Mouse (Mus musculus) spleen, embryonic (tissue): ENCODE results near the gene Plxnb1.

Experiments used
- CTCF ChIA-PET: fragments of 350-600 bp; sonication (Branson Sonifier 250); formaldehyde crosslinking; loops from one replicate; lab custom pipeline; 2022; lab: Charles Lee

The Plxnb1 gene

DNA sequence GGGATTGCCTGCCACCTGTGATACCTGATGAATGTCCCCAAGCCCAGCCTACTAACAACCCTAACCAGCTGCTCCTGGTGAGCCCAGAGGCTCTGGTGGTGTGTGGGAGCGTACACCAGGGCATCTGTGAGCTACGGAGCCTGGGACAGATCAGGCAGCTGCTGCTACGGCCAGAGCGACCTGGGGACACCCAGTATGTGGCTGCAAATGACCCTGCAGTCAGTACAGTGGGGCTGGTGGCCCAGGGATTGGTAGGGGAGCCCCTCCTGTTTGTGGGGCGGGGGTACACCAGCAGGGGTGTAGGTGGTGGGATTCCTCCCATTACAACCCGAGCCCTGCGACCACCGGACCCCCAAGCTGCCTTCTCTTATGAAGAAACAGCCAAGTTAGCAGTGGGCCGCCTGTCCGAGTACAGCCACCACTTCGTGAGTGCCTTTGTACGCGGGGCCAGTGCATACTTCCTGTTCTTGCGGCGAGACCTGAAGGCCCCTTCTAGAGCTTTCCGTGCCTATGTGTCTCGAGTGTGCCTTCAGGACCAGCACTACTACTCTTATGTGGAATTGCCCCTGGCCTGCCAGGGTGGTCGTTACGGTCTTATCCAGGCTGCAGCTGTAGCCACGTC, 5.2 kb downstream of the Plxnb1 start:
- CTCF ChIA-PET: no interaction called here

DNA sequence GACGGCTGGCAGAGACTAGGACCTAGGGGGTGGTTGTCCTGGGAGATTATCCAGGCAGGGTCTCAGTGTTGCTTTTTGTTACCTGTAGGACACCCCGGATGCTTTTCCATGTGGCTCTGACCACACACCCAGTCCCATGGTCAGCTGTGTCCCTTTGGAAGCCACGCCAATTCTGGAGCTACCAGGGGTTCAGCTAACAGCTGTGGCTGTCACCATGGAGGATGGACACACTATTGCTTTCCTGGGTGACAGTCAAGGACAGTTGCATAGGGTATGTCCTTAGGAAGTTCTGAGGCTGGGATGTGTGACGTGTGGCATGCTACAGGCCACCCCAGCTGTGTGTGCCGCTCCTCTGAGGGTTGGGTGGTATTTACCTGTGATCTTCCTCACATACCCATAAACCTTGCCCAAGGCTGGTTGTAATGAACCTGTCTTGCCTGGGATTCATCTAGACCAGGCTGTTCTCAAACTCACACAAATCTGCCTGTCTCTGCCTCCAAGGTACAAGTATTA, 6.8 kb downstream of the Plxnb1 start:
- CTCF ChIA-PET: no interaction called here

- CTCF ChIA-PET: no interaction called here
These were observed 7.4 kb downstream of the Plxnb1 start for GRCm38 (mm10) chr9:109102541-109102940.

DNA sequence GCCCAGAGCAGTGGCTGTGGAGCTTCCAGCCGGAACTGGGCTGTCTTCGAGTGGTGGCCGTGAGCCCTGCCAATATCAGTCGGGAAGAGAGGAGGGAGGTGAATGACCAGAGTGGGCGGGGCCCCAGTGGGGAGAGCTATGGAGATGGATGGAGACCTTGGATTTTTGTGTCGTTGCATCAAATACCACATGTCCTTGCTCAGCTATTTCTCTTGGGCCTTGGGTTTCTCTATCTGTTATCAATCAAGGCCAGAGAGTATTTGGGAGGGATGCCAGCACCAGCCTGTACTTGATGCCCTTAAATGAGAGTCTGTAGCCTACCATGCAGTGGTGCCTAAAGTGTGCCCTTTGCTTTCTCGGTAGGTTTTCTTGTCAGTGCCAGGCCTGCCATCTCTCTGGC, 8.1 kb downstream of the Plxnb1 start:
- CTCF ChIA-PET: interaction anchor here (0.5 kb wide), 1 partner anchor 560 kb away, joined by 4 read pairs; no protein-coding TSS in a partner anchor

- CTCF ChIA-PET: no interaction called here
These were observed 8.9 kb downstream of the Plxnb1 start for GRCm38 (mm10) chr9:109104083-109104482.

DNA sequence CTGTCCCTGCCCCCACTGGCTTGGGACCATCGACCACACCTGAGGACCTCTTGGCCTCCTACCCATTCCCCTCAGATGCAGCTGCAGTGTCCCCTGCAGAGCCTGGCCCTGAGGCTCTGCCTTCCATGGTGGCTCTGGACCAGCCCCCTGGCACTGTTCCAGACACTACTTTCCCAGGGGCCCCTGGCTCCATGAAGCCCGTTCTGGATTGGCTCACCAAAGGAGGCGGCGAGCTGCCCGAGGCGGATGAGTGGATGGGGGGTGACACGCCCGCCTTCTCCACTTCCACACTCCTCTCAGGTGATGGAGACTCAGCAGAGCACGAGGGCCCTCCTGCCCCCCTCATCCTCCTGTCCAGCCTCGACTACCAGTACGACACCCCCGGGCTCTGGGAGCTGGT, 9.8 kb downstream of the Plxnb1 start:
- CTCF ChIA-PET: no interaction called here

- CTCF ChIA-PET: no interaction called here
These were observed 10.5 kb downstream of the Plxnb1 start for GRCm38 (mm10) chr9:109105648-109106047.

- CTCF ChIA-PET: no interaction called here
These were observed 12.2 kb downstream of the Plxnb1 start for GRCm38 (mm10) chr9:109107341-109107740.

DNA sequence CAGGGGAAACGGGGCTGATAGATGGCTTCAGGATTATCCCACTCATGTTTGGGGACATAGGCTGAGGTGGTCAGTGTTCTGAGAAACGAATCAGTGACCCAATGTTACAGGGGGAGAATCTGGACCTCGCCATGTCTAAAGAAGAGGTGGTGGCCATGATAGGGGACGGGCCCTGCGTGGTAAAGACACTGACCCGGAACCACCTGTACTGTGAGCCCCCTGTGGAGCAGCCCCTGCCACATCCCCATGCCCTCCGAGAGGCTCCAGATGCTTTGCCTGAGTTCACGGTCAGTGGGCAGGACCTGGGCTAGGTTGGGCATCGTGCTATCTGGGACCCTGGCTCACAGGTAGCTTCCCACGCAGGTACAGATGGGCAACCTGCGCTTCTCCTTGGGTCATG, 15.1 kb downstream of the Plxnb1 start:
- CTCF ChIA-PET: no interaction called here

DNA sequence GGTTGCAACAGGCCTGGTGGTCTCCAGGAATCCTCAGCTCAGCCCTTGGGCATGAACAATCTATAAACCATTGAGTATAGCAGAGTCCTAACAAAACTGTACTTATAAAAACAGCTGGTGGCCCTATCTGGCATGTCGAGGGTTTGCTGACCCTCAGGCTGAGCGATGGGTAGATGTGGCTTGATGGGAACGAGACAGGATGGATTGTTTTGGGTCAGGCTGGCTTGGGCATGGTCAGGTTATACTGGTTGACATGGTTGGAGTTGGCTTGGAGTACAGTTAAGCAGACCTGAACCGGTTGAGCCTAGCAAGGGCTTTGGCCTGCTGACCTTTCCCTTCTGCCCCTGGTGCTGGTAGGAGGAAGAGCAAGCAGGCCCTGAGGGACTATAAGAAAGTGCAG, 15.9 kb downstream of the Plxnb1 start:
- CTCF ChIA-PET: no interaction called here

- CTCF ChIA-PET: no interaction called here
These were observed 16.4 kb downstream of the Plxnb1 start for GRCm38 (mm10) chr9:109111591-109111990.

DNA sequence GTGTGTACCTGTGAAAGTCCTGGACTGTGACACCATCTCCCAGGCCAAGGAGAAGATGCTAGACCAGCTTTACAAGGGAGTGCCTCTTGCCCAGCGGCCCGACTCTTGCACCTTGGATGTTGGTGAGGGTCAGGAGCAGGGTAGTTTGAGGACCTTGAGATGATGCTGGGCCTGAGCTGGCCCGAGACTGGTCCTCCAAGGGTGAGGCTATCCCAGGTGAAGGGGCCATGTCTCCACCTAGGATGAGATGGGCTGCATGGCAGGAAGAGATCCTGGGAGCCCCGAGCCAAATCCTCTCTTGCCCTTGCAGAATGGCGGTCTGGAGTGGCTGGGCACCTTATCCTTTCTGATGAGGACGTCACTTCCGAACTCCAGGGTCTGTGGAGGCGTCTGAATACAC, 18.1 kb downstream of the Plxnb1 start:
- CTCF ChIA-PET: no interaction called here

- CTCF ChIA-PET: no interaction called here
These were observed 19.1 kb downstream of the Plxnb1 start for GRCm38 (mm10) chr9:109114276-109114675.

- CTCF ChIA-PET: no interaction called here
These were observed 19.7 kb downstream of the Plxnb1 start for GRCm38 (mm10) chr9:109114871-109115270.

- CTCF ChIA-PET: no interaction called here
These were observed 21.0 kb downstream of the Plxnb1 start for GRCm38 (mm10) chr9:109116205-109116604.

GRCm38 (mm10) chr9:109118106-109118505, 22.9 kb downstream of the Plxnb1 start:
- CTCF ChIA-PET: no interaction called here

DNA sequence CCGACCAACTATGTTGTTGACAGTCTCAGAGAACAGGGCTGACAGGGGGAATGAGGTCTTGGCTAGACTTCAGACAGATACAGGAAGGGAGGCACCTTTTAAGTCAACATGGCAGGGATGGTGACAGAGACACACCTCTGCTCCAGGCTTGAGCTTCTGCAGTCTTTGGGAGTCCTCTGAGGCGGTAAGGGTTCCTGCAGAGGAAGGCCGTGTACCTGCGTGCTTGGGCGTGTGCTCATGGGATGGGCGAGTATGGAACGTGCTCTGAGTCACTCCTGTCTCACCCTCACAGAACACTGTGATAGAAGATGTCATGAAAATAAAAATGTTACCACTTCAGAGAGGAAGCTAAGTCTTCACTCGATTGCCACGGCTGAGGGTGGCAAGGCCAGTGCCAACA, 24.4 kb downstream of the Plxnb1 start:
- CTCF ChIA-PET: interaction anchor here (0.7 kb wide), 1 partner anchor 188 kb away, joined by 4 read pairs; no protein-coding TSS in a partner anchor

- CTCF ChIA-PET: interaction anchor here (0.7 kb wide), 1 partner anchor 20 kb away, joined by 3 read pairs; no protein-coding TSS in a partner anchor
These were observed 25.8 kb downstream of the Plxnb1 start for GRCm38 (mm10) chr9:109120956-109121355.

DNA sequence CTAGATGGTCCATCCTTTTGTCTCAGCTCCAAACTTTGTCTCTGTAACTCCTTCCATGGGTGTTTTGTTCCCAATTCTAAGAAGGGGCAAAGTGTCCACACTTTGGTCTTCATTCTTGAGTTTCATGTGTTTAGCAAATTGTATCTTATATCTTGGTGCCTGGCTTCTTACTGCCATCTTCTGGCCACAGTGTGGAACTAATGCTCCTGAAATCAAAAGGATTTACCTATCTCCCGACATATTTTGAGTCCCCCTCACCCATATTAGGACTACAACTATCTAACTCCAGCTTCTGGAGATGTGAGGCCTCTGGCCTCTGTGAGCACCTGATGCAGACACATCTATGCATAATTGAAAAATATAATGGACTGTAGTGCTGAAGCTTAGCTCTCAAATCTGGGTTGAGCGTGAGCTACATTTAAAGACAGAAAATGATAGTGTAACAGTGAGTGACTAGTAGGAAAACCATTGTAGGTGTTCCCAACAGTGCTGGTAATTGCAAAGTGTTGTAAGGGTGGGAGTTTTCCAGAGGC, 27.4 kb downstream of the Plxnb1 start:
- CTCF ChIA-PET: interaction anchor here (0.6 to 1.8 kb wide), 2 partner anchors 12 to 121 kb away, joined by 3 to 4 read pairs; no protein-coding TSS in a partner anchor

GRCm38 (mm10) chr9:109123266-109123665, 28.1 kb downstream of the Plxnb1 start:
- CTCF ChIA-PET: interaction anchor here (0.6 to 1.8 kb wide), 2 partner anchors 11 to 122 kb away, joined by 3 to 4 read pairs; no protein-coding TSS in a partner anchor

DNA sequence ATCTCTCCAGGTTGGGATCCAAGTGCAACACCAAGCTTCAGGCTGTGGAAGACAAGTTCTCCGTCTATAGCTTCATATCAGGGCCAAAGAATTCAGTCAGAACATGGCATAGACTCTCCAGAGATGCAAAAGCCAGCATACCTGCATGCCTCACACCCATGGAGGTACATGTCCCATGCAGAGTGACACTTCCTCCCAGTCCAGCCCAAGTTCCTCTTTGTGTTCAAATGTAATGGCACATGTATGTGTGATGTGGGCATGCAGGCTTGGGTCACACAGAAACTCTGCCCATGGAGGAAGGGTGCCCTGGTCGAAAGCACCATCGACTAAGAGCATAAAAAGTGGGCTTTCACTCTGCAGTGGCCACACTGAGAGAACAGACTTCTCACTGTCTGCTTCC, 29.0 kb downstream of the Plxnb1 start:
- CTCF ChIA-PET: interaction anchor here (0.5 to 1.8 kb wide), 3 partner anchors 85 to 139 kb away, joined by 3 to 4 read pairs (median 3); no protein-coding TSS in a partner anchor

- CTCF ChIA-PET: interaction anchor here (0.6 kb wide), 1 partner anchor 140 kb away, joined by 3 read pairs; no protein-coding TSS in a partner anchor
These were observed 29.9 kb downstream of the Plxnb1 start for GRCm38 (mm10) chr9:109125043-109125442.

DNA sequence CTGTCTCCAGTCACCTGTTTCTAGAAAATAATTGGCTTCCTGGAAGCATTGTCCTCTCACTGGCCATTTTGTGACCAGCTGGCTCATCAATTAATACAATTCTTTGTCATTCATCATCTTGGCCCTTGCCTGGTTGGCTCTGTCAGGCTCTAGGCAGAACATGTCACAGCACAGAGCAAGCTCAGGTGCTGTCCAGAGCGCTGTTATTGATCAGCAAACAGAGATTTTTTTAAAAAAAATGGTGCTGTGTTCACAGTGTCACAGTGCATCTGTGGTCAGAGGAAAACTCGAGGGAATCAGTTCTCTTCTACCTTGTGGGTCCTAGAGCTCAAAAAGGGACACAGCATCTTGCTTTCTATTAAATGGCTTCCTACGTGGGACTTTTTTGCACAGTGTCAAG, 30.3 kb downstream of the Plxnb1 start:
- CTCF ChIA-PET: no interaction called here
